Mouse (Mus musculus) G1E (cell line): ENCODE measurements around the gene Ccdc28b. TPM values are rescaled to one million over a fixed set of nuclear protein-coding genes. Genes with fewer than 3 reads are reported as not detected.

Experiments
- ATAC-seq: 2 replicates; pipeline ENCODE4 v1.8.0; 2016; ENCODE audit warnings: mild to moderate bottlenecking; ENCODE audit not compliant: insufficient number of reproducible peaks, poor library complexity, low FRiP score, severe bottlenecking; ENCODE audit errors: extremely low read depth
- DNase-seq: peaks from one replicate; pipeline ENCODE4 v3.0.0; 2012; ENCODE audit warnings: low spot score
- H3K27me3 ChIP-seq: 2 replicates; pipeline ENCODE4 v1.6.1; 2012; ENCODE audit warnings: mild to moderate bottlenecking, low read length, inconsistent platforms; ENCODE audit not compliant: insufficient read depth
- H3K36me3 ChIP-seq: replicated peaks from 2 replicates; pipeline ENCODE3; 2012; ENCODE audit warnings: mild to moderate bottlenecking, inconsistent platforms
- H3K4me1 ChIP-seq: 2 replicates; pipeline ENCODE4 v1.6.1; 2012; ENCODE audit warnings: low read depth, low read length, inconsistent platforms, mixed read lengths; ENCODE audit not compliant: insufficient read depth
- H3K4me3 ChIP-seq: 2 replicates; pipeline ENCODE4 v1.5.1; 2012; ENCODE audit warnings: low read depth, mild to moderate bottlenecking, inconsistent platforms, low read length, moderate library complexity, mixed read lengths
- H3K9me3 ChIP-seq: replicated peaks from 2 replicates; pipeline ENCODE4 v1.6.1; 2012; ENCODE audit warnings: inconsistent platforms
- CTCF ChIP-seq: IDR thresholded peaks from 2 replicates; pipeline ENCODE4 v1.5.1; 2012; ENCODE audit warnings: low read depth, low read length, inconsistent platforms, mixed read lengths
- GATA1 ChIP-seq: IDR thresholded peaks from 2 replicates; pipeline ENCODE4 v1.6.1; 2012; ENCODE audit warnings: borderline replicate concordance, low read length, inconsistent platforms, mixed read lengths
- GATA2 ChIP-seq: IDR thresholded peaks from 2 replicates; pipeline ENCODE4 v1.6.1; 2012; ENCODE audit warnings: low read depth, low read length, inconsistent platforms, borderline replicate concordance
- POLR2AphosphoS5 ChIP-seq: IDR thresholded peaks from 2 replicates; pipeline ENCODE4 v1.6.1; 2012; ENCODE audit warnings: low read depth, low read length, inconsistent platforms; ENCODE audit not compliant: insufficient replicate concordance
- TAL1 ChIP-seq: conservative IDR thresholded peaks from 2 replicates; pipeline ENCODE4 v1.6.1; 2012; ENCODE audit warnings: low read depth, low read length, inconsistent platforms, mixed read lengths
- polyA plus RNA-seq: library from polyadenylated mRNA; stranded (reverse); fragments of >175 nt; gene quantifications from 2 replicates; pipeline ENCODE4 v1.2.3, GENCODE M21; 2012
- total RNA-seq, 2 experiments: library from RNA; stranded (forward) in 1 of 2; stranded (reverse) in 1 of 2; fragments of 200-1000 nt in 1 of 2; fragments of >200 nt in 1 of 2; fragmentation: Nextera tagmentation in 1 of 2; gene quantifications; 2 replicates each; pipeline ENCODE4 v1.2.3; 2014 to 2017

Ccdc28b gene
- total and polyA plus RNA-seq, 3 experiments = 4.8 to 20.7 TPM; not detected in 1

DNA sequence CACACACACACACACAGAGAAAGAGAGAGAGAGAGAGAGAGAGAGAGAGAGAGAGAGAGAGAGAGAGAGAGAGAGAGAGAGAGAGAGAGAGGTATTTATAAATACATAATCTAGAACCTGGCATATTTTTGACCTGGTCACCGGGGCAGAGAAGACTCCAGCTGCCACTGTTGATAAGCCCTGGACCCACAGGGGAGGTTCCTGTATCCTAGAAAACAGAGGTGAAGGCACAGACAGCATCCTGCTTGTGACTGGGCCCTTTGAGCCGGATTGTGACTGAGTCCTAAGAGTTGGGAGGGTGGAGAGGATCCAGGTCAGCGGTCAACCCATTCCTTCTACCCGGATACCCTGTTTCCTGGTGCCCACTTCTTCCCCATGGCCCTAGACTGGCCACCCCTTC is 34.9 kb downstream of the Ccdc28b start:
- H3K36me3 ChIP-seq = peaks cover 46% of the 10 kb centered on the region
- TF ChIP-seq GATA2 (no peak), POLR2AphosphoS5 (no peak), CTCF (no peak), GATA1 (no peak), TAL1 (no peak)
- H3K9me3 ChIP-seq = no peaks in the 10 kb centered on the region
- peaks cover 8% of the 10 kb centered on the region for H3K4me1 ChIP-seq
- peaks cover 5% of the 10 kb centered on the region; the same call in 1 of the 2 replicates for H3K27me3 ChIP-seq
- no peak for DNase-seq
- no peak for ATAC-seq
- no peak overlapping the region for H3K4me3 ChIP-seq

GRCm38 (mm10) chr4:129586943-129587342 is 36.8 kb downstream of the Ccdc28b start:
- peaks cover 8% of the 10 kb centered on the region for H3K4me1 ChIP-seq

DNA sequence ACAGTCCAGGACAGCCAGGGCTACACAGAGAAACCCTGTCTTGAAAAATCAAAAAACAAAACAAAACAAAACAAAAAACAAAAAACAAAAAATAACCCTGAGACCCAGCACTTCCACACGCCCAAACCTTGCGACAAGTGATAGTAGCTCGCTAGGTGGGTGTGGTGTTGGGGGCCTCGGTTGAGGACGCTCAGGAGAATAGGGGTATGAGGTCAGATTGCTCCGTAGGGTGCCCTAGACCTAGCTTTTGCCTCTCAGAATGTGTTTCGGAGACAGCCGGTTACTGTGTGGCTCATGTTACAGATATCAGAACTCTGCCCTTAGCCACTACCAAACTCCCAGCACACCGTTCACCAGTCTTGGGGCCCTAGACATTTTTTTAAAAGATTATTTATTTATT is 38.0 kb downstream of the Ccdc28b start:
- H3K4me1 ChIP-seq = peaks cover 8% of the 10 kb centered on the region
- peaks cover 5% of the 10 kb centered on the region; the same call in 1 of the 2 replicates for H3K27me3 ChIP-seq
- DNase-seq (no peak), ATAC-seq (no peak)
- H3K4me3 ChIP-seq = no peak overlapping the region
- H3K36me3 ChIP-seq = peaks cover 15% of the 10 kb centered on the region
- TF ChIP-seq GATA1 (no peak), CTCF (no peak), GATA2 (no peak), POLR2AphosphoS5 (no peak), TAL1 (no peak)
- H3K9me3 ChIP-seq = no peaks in the 10 kb centered on the region

More at GRCm38 (mm10) chr4:129586943-129587342, 36.8 kb downstream of the Ccdc28b start:
- H3K27me3 ChIP-seq = peaks cover 5% of the 10 kb centered on the region; the same call in 1 of the 2 replicates
- TF ChIP-seq TAL1 (no peak), CTCF (no peak), GATA1 (no peak), GATA2 (no peak), POLR2AphosphoS5 (no peak)
- H3K9me3 ChIP-seq = no peaks in the 10 kb centered on the region
- no peak for DNase-seq
- ATAC-seq = no peak
- H3K4me3 ChIP-seq = no peak overlapping the region
- H3K36me3 ChIP-seq = peaks cover 26% of the 10 kb centered on the region

DNA sequence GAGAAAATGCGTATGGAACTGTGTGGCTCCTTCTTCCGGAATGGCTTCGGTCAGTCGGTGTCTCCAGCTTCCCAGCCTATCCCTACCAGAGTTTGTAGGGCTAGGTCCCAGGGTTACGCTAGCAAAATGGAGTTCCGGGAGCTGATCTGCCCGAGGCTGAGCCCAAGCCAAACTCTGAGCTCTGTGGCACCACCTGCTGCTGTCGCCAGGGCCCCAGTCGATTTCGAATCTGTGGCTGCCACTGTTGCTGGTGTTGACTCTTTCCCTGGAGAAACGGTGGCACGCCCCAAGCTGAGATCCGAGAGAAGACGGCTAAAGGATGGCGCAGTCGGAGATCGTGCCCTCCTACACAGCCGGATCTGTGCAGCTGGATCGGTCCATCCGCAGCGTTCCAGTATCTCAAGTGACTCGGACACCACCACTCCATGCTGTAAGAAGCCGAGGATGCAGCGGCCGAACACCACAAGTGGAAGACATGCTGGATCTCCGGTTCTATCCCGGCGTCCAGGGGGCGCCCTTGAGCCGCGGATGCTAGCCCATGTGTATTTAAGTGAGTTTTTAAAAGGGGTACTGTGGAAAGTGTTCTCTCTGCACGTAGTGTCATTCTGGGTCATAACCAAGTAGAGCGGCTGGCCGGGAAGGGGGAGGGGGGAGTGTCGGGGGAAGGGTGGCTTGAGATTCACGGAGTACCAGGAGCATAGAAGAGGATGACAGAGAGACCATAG is 38.7 kb downstream of the Ccdc28b start:
- H3K9me3 ChIP-seq = no peaks in the 10 kb centered on the region
- no peak overlapping the region for H3K4me3 ChIP-seq
- H3K4me1 ChIP-seq = peaks cover 11% of the 10 kb centered on the region
- TF ChIP-seq TAL1 (no peak), CTCF (peak; percentile 40; the same call in 1 of the 2 replicates)
- ATAC-seq = no peak
- DNase-seq = no peak
- peaks cover 7% of the 10 kb centered on the region for H3K36me3 ChIP-seq
- peaks cover 8% of the 10 kb centered on the region; the same call in 1 of the 2 replicates for H3K27me3 ChIP-seq

DNA sequence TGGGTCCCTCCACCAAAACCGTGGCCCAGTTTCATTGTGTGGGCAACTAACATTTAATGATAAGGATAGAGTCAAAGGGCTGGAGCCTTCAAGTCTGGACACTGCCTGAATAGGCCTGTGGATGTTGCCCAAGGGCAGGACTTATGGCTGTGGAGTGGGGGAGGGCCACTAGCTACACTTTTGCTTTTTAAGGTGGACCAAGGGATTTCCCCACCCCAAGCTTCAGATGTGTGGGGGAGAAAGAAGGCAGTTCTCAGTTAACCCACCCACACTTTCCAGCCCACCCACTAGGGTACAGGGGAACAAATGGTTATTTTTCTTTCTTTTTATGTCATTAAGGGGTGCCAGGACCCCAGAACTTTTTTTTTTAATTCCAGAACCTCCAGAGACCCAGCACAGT is 39.4 kb downstream of the Ccdc28b start:
- no peak overlapping the region for H3K4me3 ChIP-seq
- TF ChIP-seq GATA2 = no peak
- no peak for TF ChIP-seq TAL1
- TF ChIP-seq POLR2AphosphoS5 = no peak
- no peak for TF ChIP-seq CTCF
- TF ChIP-seq GATA1 = no peak
- no peaks in the 10 kb centered on the region for H3K9me3 ChIP-seq
- H3K36me3 ChIP-seq = peaks cover 5% of the 10 kb centered on the region
- DNase-seq (no peak), ATAC-seq (no peak)
- H3K27me3 ChIP-seq = peaks cover 8% of the 10 kb centered on the region; the same call in 1 of the 2 replicates
- H3K4me1 ChIP-seq = peaks cover 12% of the 10 kb centered on the region

- ATAC-seq = no peak
- DNase-seq = no peak
- Histone ChIP-seq H3K4me1 (peaks cover 9% of the 10 kb centered on the region), H3K4me3 (no peak overlapping the region), H3K27me3 (peaks cover 21% of the 10 kb centered on the region), H3K9me3 (no peaks in the 10 kb centered on the region), H3K36me3 (no peaks in the 10 kb centered on the region)
- TF ChIP-seq TAL1 = no peak
- TF ChIP-seq POLR2AphosphoS5 = no peak
- TF ChIP-seq CTCF = no peak
- TF ChIP-seq GATA1 = no peak
- TF ChIP-seq GATA2 = no peak
Observed at GRCm38 (mm10) chr4:129582251-129582650, 41.5 kb downstream of the Ccdc28b start.

DNA sequence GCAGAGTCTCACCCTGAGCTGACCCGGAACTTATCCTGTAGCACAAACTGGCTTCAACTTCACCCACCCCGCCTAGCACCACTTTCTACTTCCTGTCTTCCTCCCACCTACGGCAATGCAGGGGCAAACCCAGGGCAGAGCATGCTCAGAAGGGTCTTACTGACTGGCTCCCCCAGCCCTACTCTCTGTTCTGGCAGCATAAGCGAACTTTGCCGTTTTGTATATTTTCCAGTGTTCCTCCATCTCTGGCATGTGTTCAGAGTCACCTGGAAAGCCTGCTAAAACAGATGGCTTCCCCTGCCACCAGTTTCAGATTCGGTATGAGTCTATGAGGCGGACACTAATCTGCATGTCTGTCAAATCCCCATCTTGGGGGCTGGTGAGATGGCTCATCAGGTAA is 43.4 kb downstream of the Ccdc28b start:
- Histone ChIP-seq H3K27me3 (peaks cover 31% of the 10 kb centered on the region), H3K36me3 (no peaks in the 10 kb centered on the region), H3K9me3 (no peaks in the 10 kb centered on the region), H3K4me1 (peaks cover 14% of the 10 kb centered on the region), H3K4me3 (no peak overlapping the region)
- no peak for DNase-seq
- TF ChIP-seq CTCF = no peak
- no peak for TF ChIP-seq POLR2AphosphoS5
- TF ChIP-seq GATA2 = no peak
- TF ChIP-seq GATA1 = no peak
- no peak for ATAC-seq
